Mouse (Mus musculus) cerebellum, postnatal 14 days (tissue): ENCODE measurements at regions not wholly inside any gene's neighbourhood (a gene's known extent, or its start where the extent isn't known, plus 50 kb on each side); places are given as distances from the start of the nearest gene placed in this dataset.

Source experiments
- DNase-seq, 2 experiments: peaks; one replicate each; pipeline ENCODE4 v3.0.0; 2021; ENCODE audit warnings: mixed read lengths in 2 of 2

DNA sequence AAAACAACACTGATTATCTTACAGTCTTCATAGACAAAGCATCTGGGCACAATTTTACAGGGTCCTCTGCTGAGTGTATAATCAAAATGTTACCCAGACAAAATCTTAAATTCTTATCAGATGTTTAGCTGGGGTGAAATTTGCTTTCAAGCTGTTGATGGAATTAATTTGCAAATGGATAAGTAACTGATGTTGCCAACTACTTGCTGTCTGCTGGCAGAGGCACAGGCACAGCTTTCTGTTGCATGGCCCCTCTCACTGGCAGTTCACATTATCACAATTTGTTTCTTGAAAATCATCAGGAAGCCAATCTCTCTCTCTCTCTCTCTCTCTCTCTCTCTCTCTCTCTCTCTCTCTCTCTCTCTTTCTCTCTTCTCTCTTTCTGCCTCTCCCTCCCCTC lies 276.9 kb upstream of the Gm44 start:
- DNase-seq, result peak; percentile 0 to 1
